Mouse (Mus musculus) CH12.LX (cell line): Measurements from ENCODE around the gene Tmem82.

Experiments used
- CHD1 ChIP-seq: IDR thresholded peaks from 2 replicates; pipeline ENCODE4 v1.6.1; 2012; ENCODE audit warnings: low read depth, low read length, improper control_type of control experiment, inconsistent platforms
- CTCF ChIP-seq, 2 experiments: IDR thresholded peaks in 1 of 2; conservative IDR thresholded peaks in 1 of 2; 2 replicates each; pipeline ENCODE4 v1.5.1; 2011 to 2012; ENCODE audit warnings: low read depth in 2 of 2, low read length in 2 of 2, improper control_type of control experiment in 1 of 2, inconsistent platforms in 1 of 2, mild to moderate bottlenecking in 1 of 2, moderate library complexity in 1 of 2
- ETS1 ChIP-seq: conservative IDR thresholded peaks from 2 replicates; pipeline ENCODE4 v1.6.1; 2012; ENCODE audit warnings: low read depth, mild to moderate bottlenecking, inconsistent platforms, low read length, improper control_type of control experiment, moderate library complexity
- MAX ChIP-seq: IDR thresholded peaks from 2 replicates; pipeline ENCODE4 v1.6.1; 2011; ENCODE audit warnings: low read length, improper control_type of control experiment
- POLR2A ChIP-seq: IDR thresholded peaks from 2 replicates; pipeline ENCODE4 v1.6.1; 2011; ENCODE audit warnings: low read depth, mild to moderate bottlenecking, improper control_type of control experiment, low read length
- POLR2AphosphoS2 ChIP-seq: IDR thresholded peaks from 2 replicates; pipeline ENCODE4 v1.6.1; 2011; ENCODE audit warnings: low read depth, low read length, improper control_type of control experiment
- RCOR1 ChIP-seq: conservative IDR thresholded peaks from 2 replicates; pipeline ENCODE4 v1.6.1; 2012; ENCODE audit warnings: low read depth, mild to moderate bottlenecking, inconsistent platforms, low read length, improper control_type of control experiment
- UBTF ChIP-seq: IDR thresholded peaks from 2 replicates; pipeline ENCODE4 v1.6.1; 2012; ENCODE audit warnings: low read depth, mild to moderate bottlenecking, inconsistent platforms, low read length, improper control_type of control experiment, moderate library complexity

DNA sequence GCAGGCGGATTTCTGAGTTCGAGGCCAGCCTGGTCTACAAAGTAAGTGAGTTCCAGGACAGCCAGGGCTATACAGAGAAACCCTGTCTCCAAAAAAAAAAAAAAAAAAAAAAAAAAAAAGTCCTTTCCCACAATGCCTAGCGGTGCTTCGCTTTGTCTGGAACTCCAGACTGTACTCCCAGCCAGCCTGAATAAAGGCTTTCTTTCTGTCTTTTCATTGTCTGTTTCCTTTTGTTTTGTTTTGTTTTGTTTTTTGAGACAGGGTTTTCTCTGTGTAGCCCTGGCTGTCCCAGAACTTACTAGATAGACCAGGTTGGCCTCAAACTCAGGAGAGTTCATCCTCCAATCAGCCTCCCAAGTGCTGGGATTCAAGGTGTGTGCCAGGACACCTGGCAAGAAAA lies 54.2 kb downstream of the Tmem82 start:
- TF ChIP-seq POLR2AphosphoS2: no peak
- no peak for TF ChIP-seq CHD1
- TF ChIP-seq POLR2A: no peak
- TF ChIP-seq ETS1: no peak
- TF ChIP-seq CTCF (conservative IDR thresholded peaks at IDR 0.05 in 1 of 2, IDR thresholded peaks at IDR 0.05 in 1 of 2; ENCODE audit: low read depth in 2 of 2, low read length in 2 of 2): no peak
- no peak for TF ChIP-seq RCOR1
- TF ChIP-seq UBTF: no peak
- TF ChIP-seq MAX: no peak
